Comparison of ENCODE assay signal across 19 mouse cellular contexts in the genomic region with DNA sequence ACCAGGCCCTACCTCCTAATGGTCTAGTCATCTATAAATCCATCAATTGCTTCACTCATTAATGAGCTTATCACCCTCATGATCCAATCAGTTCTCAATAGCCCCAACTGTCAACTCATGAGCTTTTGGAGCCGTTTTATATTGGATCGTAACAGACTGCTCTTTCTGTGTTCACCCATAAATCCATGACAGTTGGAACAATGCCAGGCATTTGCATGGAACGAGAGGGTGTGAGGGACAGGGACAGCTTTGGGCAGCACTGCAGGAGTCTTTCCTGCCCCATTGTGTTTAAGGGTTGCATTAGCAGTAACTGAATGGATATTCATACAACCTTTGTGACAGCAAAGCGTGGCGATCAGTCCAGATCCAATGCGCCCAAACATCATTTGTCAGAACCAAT. TPM values are rescaled to one million over a fixed set of nuclear protein-coding genes. Genes with fewer than 3 reads are reported as not detected.
DNase-seq lines count a peak whose midpoint lies in the region; ATAC-seq and TF ChIP-seq lines count a peak whose summit lies in the region.
"Had no signal": no experiment of that assay in that cellular context is flagged by ENCODE, and none has a peak within 500 bp of the region (broad histone marks: within the 10 kb centered on the region; RNA-seq: fewer than 3 reads in every experiment).

No protein-coding gene starts in this region.

- no peak overlapping the region for H3K4me3 ChIP-seq in hindbrain, postnatal 0 days (ENCODE audit: low read length)
- no peak overlapping the region for H3K4me3 ChIP-seq in hindbrain, embryonic 16.5 days (ENCODE audit: low read length)
- no peak overlapping the region for H3K4me3 ChIP-seq in neural tube, embryonic 11.5 days (ENCODE audit: low read depth, low read length)
- H3K4me3 ChIP-seq: embryonic facial prominence, embryonic 12.5 days; heart, embryonic 12.5 days; intestine, embryonic 15.5 days; stomach, embryonic 15.5 days had no signal

- peak; percentile 34 to 39 for DNase-seq in cerebellum, postnatal 14 days
- DNase-seq in cerebellum, adult 18-20 months: no peak
- peak; percentile 65 for DNase-seq in hindbrain, postnatal 0 days (ENCODE audit: low spot score)
- peak; percentile 29 for DNase-seq in adipocyte (ENCODE audit: low spot score)
- peak; percentile 56 for DNase-seq in neural tube, embryonic 11.5 days (ENCODE audit: low spot score)
- no peak for DNase-seq in kidney, postnatal 14 days
- no peak for DNase-seq in heart, adult 11 months
- DNase-seq: adrenal gland, adult 8-10 months; layer of hippocampus, postnatal 36 days; lung, adult 18-20 months; right cerebral cortex, adult 18-20 months; thymus, adult 2 months had no signal

- H3K36me3 ChIP-seq in hindbrain, postnatal 0 days (ENCODE audit: insufficient read depth, low read length): no peaks in the 10 kb centered on the region
- no peaks in the 10 kb centered on the region for H3K36me3 ChIP-seq in hindbrain, embryonic 16.5 days (ENCODE audit: control insufficient read depth, insufficient read depth, low read length)
- H3K36me3 ChIP-seq in neural tube, embryonic 11.5 days (ENCODE audit: control insufficient read depth, insufficient read depth, low read length): no peaks in the 10 kb centered on the region
- H3K36me3 ChIP-seq: embryonic facial prominence, embryonic 12.5 days; heart, embryonic 12.5 days; intestine, embryonic 15.5 days; stomach, embryonic 15.5 days had no signal

- no peaks in the 10 kb centered on the region for H3K9me3 ChIP-seq in hindbrain, postnatal 0 days (ENCODE audit: low read length)
- H3K9me3 ChIP-seq in hindbrain, embryonic 16.5 days (ENCODE audit: control insufficient read depth, low read length): no peaks in the 10 kb centered on the region
- no peaks in the 10 kb centered on the region for H3K9me3 ChIP-seq in neural tube, embryonic 11.5 days (ENCODE audit: control insufficient read depth, low read length)
- H3K9me3 ChIP-seq: embryonic facial prominence, embryonic 12.5 days; intestine, embryonic 15.5 days; stomach, embryonic 15.5 days had no signal

- no peak for TF ChIP-seq CTCF in hindbrain, postnatal 0 days (IDR thresholded peaks at IDR 0.05; ENCODE audit: low read depth)

- H3K27me3 ChIP-seq in hindbrain, postnatal 0 days (ENCODE audit: insufficient read depth, low read length): no peaks in the 10 kb centered on the region
- H3K27me3 ChIP-seq in hindbrain, embryonic 16.5 days (replicated peaks; ENCODE audit: control insufficient read depth, insufficient read depth, low read length): no peaks in the 10 kb centered on the region
- H3K27me3 ChIP-seq in neural tube, embryonic 11.5 days (ENCODE audit: control insufficient read depth, insufficient read depth, low read length): no peaks in the 10 kb centered on the region
- H3K27me3 ChIP-seq: CH12.LX; embryonic facial prominence, embryonic 12.5 days; heart, embryonic 12.5 days; intestine, embryonic 15.5 days; stomach, embryonic 15.5 days had no signal

- ATAC-seq in hindbrain, postnatal 0 days: peak; percentile 29; the same call in 1 of the 2 replicates
- no peak for ATAC-seq in hindbrain, embryonic 16.5 days
- ATAC-seq in neural tube, embryonic 11.5 days (ENCODE audit: insufficient read depth, low FRiP score, low TSS enrichment): peak; percentile 80
- ATAC-seq: intestine, embryonic 15.5 days had no signal

- H3K9ac ChIP-seq in hindbrain, postnatal 0 days (replicated peaks; ENCODE audit: low read length): no peak overlapping the region
- no peak overlapping the region for H3K9ac ChIP-seq in hindbrain, embryonic 16.5 days (ENCODE audit: low read depth, low read length)
- H3K9ac ChIP-seq in neural tube, embryonic 11.5 days (ENCODE audit: low read length): no peak overlapping the region
- H3K9ac ChIP-seq: embryonic facial prominence, embryonic 12.5 days; heart, embryonic 12.5 days; intestine, embryonic 15.5 days; stomach, embryonic 15.5 days had no signal

- no peak overlapping the region for H3K4me2 ChIP-seq in hindbrain, postnatal 0 days (ENCODE audit: low read depth, low read length)
- no peak overlapping the region for H3K4me2 ChIP-seq in hindbrain, embryonic 16.5 days (ENCODE audit: low read length)
- H3K4me2 ChIP-seq in neural tube, embryonic 11.5 days (ENCODE audit: low read depth): no peak overlapping the region
- H3K4me2 ChIP-seq: embryonic facial prominence, embryonic 12.5 days; heart, embryonic 12.5 days; intestine, embryonic 15.5 days; stomach, embryonic 15.5 days had no signal

- H3K4me1 ChIP-seq in hindbrain, postnatal 0 days (ENCODE audit: insufficient read depth, low read length): peaks cover 8% of the 10 kb centered on the region
- H3K4me1 ChIP-seq in hindbrain, embryonic 16.5 days (ENCODE audit: control insufficient read depth, insufficient read depth, low read depth, low read length): peaks cover 7% of the 10 kb centered on the region
- H3K4me1 ChIP-seq in neural tube, embryonic 11.5 days (ENCODE audit: control insufficient read depth, insufficient read depth, low read length): peaks cover 12% of the 10 kb centered on the region

- WGBS in hindbrain, postnatal 0 days: 23% methylated on average over 6 of the region's 6 CpGs
- 29% methylated on average over 6 of the region's 6 CpGs for WGBS in hindbrain, embryonic 16.5 days
- 33% methylated on average over 6 of the region's 6 CpGs for WGBS in neural tube, embryonic 11.5 days

- no peak overlapping the region for H3K27ac ChIP-seq in hindbrain, postnatal 0 days
- no peak overlapping the region for H3K27ac ChIP-seq in hindbrain, embryonic 16.5 days (ENCODE audit: low read depth, low read length)
- no peak overlapping the region for H3K27ac ChIP-seq in neural tube, embryonic 11.5 days (ENCODE audit: low read depth, low read length)
- H3K27ac ChIP-seq: embryonic facial prominence, embryonic 12.5 days; intestine, embryonic 15.5 days; macrophage; stomach, embryonic 15.5 days had no signal

RNA-seq across cellular contexts. Expression of a gene that starts 49.8 kb away (rescaled TPM):
- total RNA-seq in hindbrain, postnatal 0 days (2014; rRNA removed): 19.2 and 24.9 TPM in 2 replicates
- 15.8 TPM in 2 replicates for polyA plus RNA-seq in hindbrain, postnatal 0 days (2015; fragmentation: Nextera tagmentation; extraction: Ambion mirVana)
- polyA plus RNA-seq in hindbrain, embryonic 16.5 days (2015; fragmentation: Nextera tagmentation; extraction: Ambion mirVana): 18.7 and 25.1 TPM in 2 replicates
- polyA plus RNA-seq in neural tube, embryonic 11.5 days (2014; fragmentation: Nextera tagmentation; extraction: Ambion mirVana): 21.3 and 22.2 TPM in 2 replicates

Comparison
In these comparisons a context has a peak if more than half of its experiments do, and no peak if none do; other contexts are left out.
1. DNase-seq: peak in cerebellum, postnatal 14 days (2 of 2), hindbrain, postnatal 0 days (single experiment), adipocyte (single experiment) and neural tube, embryonic 11.5 days (single experiment); none in cerebellum, adult 18-20 months (0 of 2), kidney, postnatal 14 days (single experiment) and heart, adult 11 months (single experiment).